Mouse (Mus musculus) CH12.LX (cell line): ENCODE measurements around the gene Aggf1. TPM values are rescaled to one million over a fixed set of nuclear protein-coding genes. Genes with fewer than 3 reads are reported as not detected.

Experiments
- DNase-seq: peaks from one replicate; pipeline ENCODE4 v3.0.0-alpha.2; 2013; ENCODE audit errors: extremely low read depth
- H3K27ac ChIP-seq: 2 replicates; pipeline ENCODE4 v1.5.1; 2012; ENCODE audit warnings: low read depth, mild to moderate bottlenecking, control low read depth, moderate library complexity; ENCODE audit not compliant: insufficient read depth
- H3K27me3 ChIP-seq: replicated peaks from 2 replicates; pipeline ENCODE3; 2012; ENCODE audit warnings: inconsistent platforms
- H3K36me3 ChIP-seq, 2 experiments: replicated peaks in 1 of 2; 2 replicates each; pipeline versions ENCODE3 to v1.6.1; 2012; ENCODE audit warnings: inconsistent platforms in 1 of 2, low read length in 1 of 2, mild to moderate bottlenecking in 1 of 2, mixed read lengths in 1 of 2, moderate library complexity in 1 of 2; ENCODE audit not compliant: control insufficient read depth in 1 of 2, insufficient read depth in 1 of 2
- H3K4me1 ChIP-seq, 2 experiments: 2 replicates each; pipeline ENCODE4 v1.6.1; 2012; ENCODE audit warnings: inconsistent platforms in 1 of 2, moderate library complexity in 1 of 2; ENCODE audit not compliant: insufficient read depth in 2 of 2, control insufficient read depth in 1 of 2
- H3K4me2 ChIP-seq: 2 replicates; pipeline ENCODE4 v1.6.1; 2012; ENCODE audit warnings: low read depth, mild to moderate bottlenecking, control low read depth; ENCODE audit not compliant: poor library complexity, insufficient read depth, severe bottlenecking
- H3K4me3 ChIP-seq, 3 experiments: fragments of 150-350 bp in 1 of 3; sonication (generic) in 1 of 3; replicated peaks in 1 of 3; 2 replicates each; pipeline versions ENCODE3 to v1.5.1; 2011 to 2012; ENCODE audit warnings: low read depth in 2 of 3, low read length in 2 of 3, mild to moderate bottlenecking in 2 of 3, moderate library complexity in 2 of 3, control low read depth in 1 of 3, improper control_type of control experiment in 1 of 3, inconsistent platforms in 1 of 3, mixed read lengths in 1 of 3; ENCODE audit not compliant: poor library complexity in 1 of 3
- H3K79me2 ChIP-seq: replicated peaks from 2 replicates; pipeline ENCODE4 v1.6.1; 2012; ENCODE audit warnings: mild to moderate bottlenecking, moderate library complexity; ENCODE audit not compliant: control insufficient read depth, poor library complexity, insufficient read depth, severe bottlenecking; ENCODE audit errors: extremely low read depth
- H3K9ac ChIP-seq: 2 replicates; pipeline ENCODE4 v1.6.1; 2012; ENCODE audit warnings: low read depth, mild to moderate bottlenecking, control low read depth, moderate library complexity; ENCODE audit not compliant: insufficient read depth
- H3K9me3 ChIP-seq: replicated peaks from 2 replicates; pipeline ENCODE3; 2012; ENCODE audit warnings: low read length, inconsistent platforms, mixed read lengths
- BHLHE40 ChIP-seq: IDR thresholded peaks from 2 replicates; pipeline ENCODE4 v1.6.1; 2011; ENCODE audit warnings: mild to moderate bottlenecking, low read depth, low read length, improper control_type of control experiment
- CTCF ChIP-seq, 2 experiments: IDR thresholded peaks in 1 of 2; conservative IDR thresholded peaks in 1 of 2; 2 replicates each; pipeline ENCODE4 v1.5.1; 2011 to 2012; ENCODE audit warnings: low read depth in 2 of 2, low read length in 2 of 2, improper control_type of control experiment in 1 of 2, inconsistent platforms in 1 of 2, mild to moderate bottlenecking in 1 of 2, moderate library complexity in 1 of 2
- ELF1 ChIP-seq: IDR thresholded peaks from 2 replicates; pipeline ENCODE4 v1.6.1; 2014; ENCODE audit warnings: low read depth, mild to moderate bottlenecking, inconsistent platforms, low read length, improper control_type of control experiment
- ETS1 ChIP-seq: conservative IDR thresholded peaks from 2 replicates; pipeline ENCODE4 v1.6.1; 2012; ENCODE audit warnings: low read depth, mild to moderate bottlenecking, inconsistent platforms, low read length, improper control_type of control experiment, moderate library complexity
- IRF4 ChIP-seq: IDR thresholded peaks from 2 replicates; pipeline ENCODE4 v1.6.1; 2014; ENCODE audit warnings: low read depth, mild to moderate bottlenecking, inconsistent platforms, low read length, improper control_type of control experiment
- JUN ChIP-seq: IDR thresholded peaks from 2 replicates; pipeline ENCODE4 v1.6.1; 2011; ENCODE audit warnings: low read depth, mild to moderate bottlenecking, low read length, improper control_type of control experiment, moderate library complexity; ENCODE audit not compliant: insufficient read depth
- KAT2A ChIP-seq: IDR thresholded peaks from 2 replicates; pipeline ENCODE4 v1.6.1; 2012; ENCODE audit warnings: low read length, improper control_type of control experiment, inconsistent platforms; ENCODE audit not compliant: insufficient replicate concordance
- MAFK ChIP-seq: IDR thresholded peaks from 2 replicates; pipeline ENCODE4 v1.6.1; 2011; ENCODE audit warnings: low read length, improper control_type of control experiment; ENCODE audit not compliant: insufficient replicate concordance
- MAX ChIP-seq: IDR thresholded peaks from 2 replicates; pipeline ENCODE4 v1.6.1; 2011; ENCODE audit warnings: low read length, improper control_type of control experiment
- MEF2A ChIP-seq: IDR thresholded peaks from 2 replicates; pipeline ENCODE4 v1.6.1; 2014; ENCODE audit warnings: low read depth, mild to moderate bottlenecking, inconsistent platforms, low read length, improper control_type of control experiment, borderline replicate concordance
- MXI1 ChIP-seq: IDR thresholded peaks from 2 replicates; pipeline ENCODE4 v1.6.1; 2011; ENCODE audit warnings: mild to moderate bottlenecking, low read depth, low read length, improper control_type of control experiment
- MYC ChIP-seq: IDR thresholded peaks from 2 replicates; pipeline ENCODE4 v1.6.1; 2011; ENCODE audit warnings: low read depth, mild to moderate bottlenecking, improper control_type of control experiment, low read length
- NELFE ChIP-seq: IDR thresholded peaks from 2 replicates; pipeline ENCODE4 v1.6.1; 2011; ENCODE audit warnings: low read depth, low read length, improper control_type of control experiment
- NRF1 ChIP-seq: IDR thresholded peaks from 2 replicates; pipeline ENCODE4 v1.6.1; 2014; ENCODE audit warnings: low read depth, mild to moderate bottlenecking, inconsistent platforms, low read length, improper control_type of control experiment, moderate library complexity
- PAX5 ChIP-seq: IDR thresholded peaks from 2 replicates; pipeline ENCODE4 v1.6.1; 2012; ENCODE audit warnings: low read length, inconsistent platforms, mixed read lengths
- POLR2A ChIP-seq: IDR thresholded peaks from 2 replicates; pipeline ENCODE4 v1.6.1; 2011; ENCODE audit warnings: low read depth, mild to moderate bottlenecking, improper control_type of control experiment, low read length
- POLR2AphosphoS2 ChIP-seq: IDR thresholded peaks from 2 replicates; pipeline ENCODE4 v1.6.1; 2011; ENCODE audit warnings: low read depth, low read length, improper control_type of control experiment
- RAD21 ChIP-seq: IDR thresholded peaks from 2 replicates; pipeline ENCODE4 v1.6.1; 2011; ENCODE audit warnings: low read depth, mild to moderate bottlenecking, low read length, improper control_type of control experiment, moderate library complexity
- RCOR1 ChIP-seq: conservative IDR thresholded peaks from 2 replicates; pipeline ENCODE4 v1.6.1; 2012; ENCODE audit warnings: low read depth, mild to moderate bottlenecking, inconsistent platforms, low read length, improper control_type of control experiment
- SMC3 ChIP-seq: IDR thresholded peaks from 2 replicates; pipeline ENCODE4 v1.6.1; 2011; ENCODE audit warnings: low read depth, low read length, improper control_type of control experiment
- TBP ChIP-seq: conservative IDR thresholded peaks from 2 replicates; pipeline ENCODE4 v1.6.1; 2011; ENCODE audit warnings: low read depth, low read length, improper control_type of control experiment
- TCF12 ChIP-seq: IDR thresholded peaks from 2 replicates; pipeline ENCODE4 v1.6.1; 2014; ENCODE audit warnings: low read depth, mild to moderate bottlenecking, inconsistent platforms, low read length, improper control_type of control experiment
- ZC3H11A ChIP-seq: IDR thresholded peaks from 2 replicates; pipeline ENCODE4 v1.6.1; 2012; ENCODE audit warnings: low read depth, mild to moderate bottlenecking, inconsistent platforms, low read length, improper control_type of control experiment
- ZKSCAN1 ChIP-seq: IDR thresholded peaks from 2 replicates; pipeline ENCODE4 v1.6.1; 2012; ENCODE audit warnings: low read depth, inconsistent platforms, low read length, improper control_type of control experiment, borderline replicate concordance
- ZMIZ1 ChIP-seq: IDR thresholded peaks from 2 replicates; pipeline ENCODE4 v1.6.1; 2012; ENCODE audit warnings: low read depth, mild to moderate bottlenecking, inconsistent platforms, low read length, improper control_type of control experiment
- ZNF384 ChIP-seq: IDR thresholded peaks from 2 replicates; pipeline ENCODE4 v1.6.1; 2012; ENCODE audit warnings: low read depth, low read length, improper control_type of control experiment, inconsistent platforms
- dilution Hi-C: fragments of 300-500 bp; cut with MboI; formaldehyde crosslinking; loops from 2 replicates; pipeline ENCODE4 v1.14.3; 2020; ENCODE audit warnings: low sequenced_read_pairs; ENCODE audit not compliant: extremely low pct_unique_long_range_greater_than_20kb, extremely low pct_ligation_motif_present
- in situ Hi-C: fragments of 300-500 bp; cut with MboI; formaldehyde crosslinking; loops from 3 replicates; pipeline ENCODE4 v1.14.3; 2019; ENCODE audit warnings: low sequenced_read_pairs, low pct_ligation_motif_present, low pct_unique_long_range_greater_than_20kb, mixed read lengths
- polyA plus RNA-seq: library from polyadenylated mRNA; unstranded; fragments of >175 nt; gene quantifications from 2 replicates; pipeline ENCODE4 v1.2.1, GENCODE M21; 2012; ENCODE audit warnings: low read depth; ENCODE audit not compliant: insufficient read length
- total RNA-seq, 2 experiments: library from RNA; depleted of rRNA; stranded (reverse); fragments of 300-350 nt in 1 of 2; fragments of >200 nt in 1 of 2; gene quantifications; 2 replicates each; pipeline ENCODE4 v1.2.3; 2012 to 2014

Aggf1 gene
- total and polyA plus RNA-seq, 3 experiments, result 47.3 to 68.6 (median 49.1) TPM

DNA sequence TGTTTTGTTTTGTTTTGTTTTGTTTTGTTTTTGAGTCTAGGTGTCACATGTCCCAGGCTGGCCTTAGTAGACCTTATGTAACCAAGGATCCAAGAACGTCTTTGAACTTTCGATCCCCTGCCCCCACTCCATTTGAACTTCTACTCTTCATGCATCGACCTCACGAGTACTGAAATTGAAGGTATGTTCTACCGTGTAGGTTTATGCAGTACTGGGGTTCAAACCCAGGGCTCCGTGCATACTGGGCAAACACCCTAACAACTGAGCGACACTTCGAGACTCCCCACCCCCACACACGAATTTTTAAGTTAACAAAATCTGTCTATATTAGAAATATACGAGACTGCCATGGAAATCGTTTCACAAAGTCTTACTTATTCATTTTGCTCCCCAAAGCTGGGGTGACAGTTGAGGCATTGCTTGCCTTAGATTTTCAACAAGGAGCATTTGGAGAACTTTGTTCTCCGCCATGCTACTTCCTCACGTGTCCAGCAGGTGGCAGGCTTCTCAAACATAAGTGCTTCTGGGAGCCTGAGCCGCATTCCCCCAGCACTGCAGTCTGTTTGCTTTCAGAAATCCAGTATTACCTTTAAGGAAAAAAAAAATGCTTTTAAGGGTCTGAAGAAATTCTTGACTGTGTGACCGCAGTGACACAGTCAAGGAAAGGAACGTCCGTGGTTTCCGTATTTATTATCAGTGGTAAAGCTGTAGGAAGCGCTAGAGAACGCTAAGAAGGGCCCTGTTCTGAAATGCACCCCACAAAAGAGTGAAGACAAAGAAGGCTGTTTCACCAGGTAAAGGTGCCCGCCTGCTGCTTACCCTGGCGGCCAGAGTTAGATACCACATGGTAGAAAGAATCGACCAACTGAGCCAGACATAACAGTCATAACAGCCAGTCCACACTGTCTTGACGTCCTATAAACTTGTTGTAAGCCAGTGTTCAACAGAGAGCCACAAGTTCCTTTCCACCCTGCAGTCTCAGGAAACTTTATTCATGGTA is 15.0 kb upstream of the Aggf1 start:
- peak; percentile 37; the same call in 1 of the 2 replicates for TF ChIP-seq MYC
- peak; percentile 37; the same call in 1 of the 2 replicates for TF ChIP-seq NELFE
- peak; percentile 99 for TF ChIP-seq SMC3
- TF ChIP-seq ZNF384, result no peak
- TF ChIP-seq ELF1, result no peak
- TF ChIP-seq MAFK, result no peak
- TF ChIP-seq MEF2A, result no peak
- peak; percentile 50; the same call in 1 of the 2 replicates for TF ChIP-seq MAX
- TF ChIP-seq ZMIZ1, result no peak
- peak; percentile 63 for TF ChIP-seq BHLHE40
- no peak for TF ChIP-seq PAX5
- no peak for TF ChIP-seq TBP
- no peak for TF ChIP-seq NRF1
- no peak for TF ChIP-seq POLR2AphosphoS2
- no peak for TF ChIP-seq RCOR1
- no peak for TF ChIP-seq ZKSCAN1
- TF ChIP-seq IRF4, result 0 out of 2 replicates have a peak, but pooled peaks have one; percentile 23
- TF ChIP-seq ETS1, result no peak
- no peak for TF ChIP-seq KAT2A
- peak; percentile 54 to 96 for TF ChIP-seq CTCF (conservative IDR thresholded peaks at IDR 0.05 in 1 of 2, IDR thresholded peaks at IDR 0.05 in 1 of 2; ENCODE audit: low read depth in 2 of 2, low read length in 2 of 2)
- TF ChIP-seq RAD21, result peak; percentile 97
- TF ChIP-seq MXI1, result no peak
- TF ChIP-seq JUN, result no peak
- no peak for TF ChIP-seq POLR2A
- peak; percentile 95 for TF ChIP-seq ZC3H11A
- TF ChIP-seq TCF12, result no peak
- DNase-seq, result peak; percentile 70
- H3K4me3 ChIP-seq, result no peak overlapping the region
- H3K36me3 ChIP-seq, result no peaks in the 10 kb centered on the region
- H3K27ac ChIP-seq, result no peak overlapping the region
- in situ Hi-C loops, result loop anchor here (5.0 kb wide), 1 partner anchor 82 kb away; no protein-coding TSS in a partner anchor
- H3K9me3 ChIP-seq, result peaks cover 2% of the 10 kb centered on the region
- H3K27me3 ChIP-seq, result no peaks in the 10 kb centered on the region
- no peak overlapping the region for H3K9ac ChIP-seq
- 0 out of 4 replicates have a peak, but pooled peaks cover 0 to 3% of the 10 kb centered on the region in 2 experiments for H3K4me1 ChIP-seq
- no peaks in the 10 kb centered on the region for H3K79me2 ChIP-seq
- dilution Hi-C loops, result no loop called here
- H3K4me2 ChIP-seq, result no peak overlapping the region
